Mouse (Mus musculus): Measurements from ENCODE around the gene Ltb4r2. TPM values are rescaled to one million over a fixed set of nuclear protein-coding genes. Genes with fewer than 3 reads are reported as not detected.
A peak's percentile ranks its signal among the peaks of the same experiment; 100 is the strongest.

The Ltb4r2 gene
- polyA plus RNA-seq, 1 experiment from 2014 or later: 0.71 TPM

- Histone ChIP-seq H3K9me3 (replicated peaks; ENCODE audit: control insufficient read depth, low read length) (no peaks in the 10 kb centered on the region), H3K9ac (ENCODE audit: low read length) (peak overlapping the region; percentile 92; the same call in 1 of the 2 replicates), H3K36me3 (ENCODE audit: control insufficient read depth, insufficient read depth, low read length) (no peaks in the 10 kb centered on the region), H3K4me3 (replicated peaks; ENCODE audit: low read length) (peak overlapping the region; percentile 92), H3K27ac (ENCODE audit: low read length) (peak overlapping the region; percentile 60), H3K4me2 (ENCODE audit: low read depth, low read length) (peak overlapping the region; percentile 87), H3K4me1 (ENCODE audit: control insufficient read depth, insufficient read depth, low read length) (peaks cover 4% of the 10 kb centered on the region; the same call in 1 of the 2 replicates), H3K27me3 (ENCODE audit: control insufficient read depth, insufficient read depth, low read length) (no peaks in the 10 kb centered on the region)
- ATAC-seq (ENCODE audit: insufficient read depth, low FRiP score): no peak
- 72% methylated on average over 6 of the region's 6 CpGs for WGBS
Observed at GRCm38 (mm10) chr14:55721076-55721475, 40.2 kb upstream of the Ltb4r2 start.

GRCm38 (mm10) chr14:55721700-55722437, 39.4 kb upstream of the Ltb4r2 start, which contains the start of gene Rabggta:
TSS of gene Rabggta (minus strand) at chr14:55722263.
- Histone ChIP-seq H3K4me1 (ENCODE audit: control insufficient read depth, insufficient read depth, low read length) (peaks cover 4% of the 10 kb centered on the region; the same call in 1 of the 2 replicates), H3K9me3 (replicated peaks; ENCODE audit: control insufficient read depth, low read length) (no peaks in the 10 kb centered on the region), H3K9ac (ENCODE audit: low read length) (peak within 1 kb of the TSS; percentile 92), H3K4me3 (replicated peaks; ENCODE audit: low read length) (peak within 1 kb of the TSS; percentile 92), H3K36me3 (ENCODE audit: control insufficient read depth, insufficient read depth, low read length) (no peaks in the 10 kb centered on the region), H3K27ac (ENCODE audit: low read length) (peak within 1 kb of the TSS; percentile 90), H3K4me2 (ENCODE audit: low read depth, low read length) (peak within 1 kb of the TSS; percentile 87), H3K27me3 (ENCODE audit: control insufficient read depth, insufficient read depth, low read length) (no peaks in the 10 kb centered on the region)
- under 1% methylated on average over 50 of the region's 50 CpGs for WGBS
- peak; percentile 95 for ATAC-seq (ENCODE audit: insufficient read depth, low FRiP score)

GRCm38 (mm10) chr14:55722438-55722945, 38.7 kb upstream of the Ltb4r2 start:
- ATAC-seq (ENCODE audit: insufficient read depth, low FRiP score): no peak

GRCm38 (mm10) chr14:55723433-55723832, 37.8 kb upstream of the Ltb4r2 start:
- Histone ChIP-seq H3K9ac (ENCODE audit: low read length) (no peak overlapping the region), H3K4me3 (replicated peaks; ENCODE audit: low read length) (no peak overlapping the region), H3K27me3 (ENCODE audit: control insufficient read depth, insufficient read depth, low read length) (no peaks in the 10 kb centered on the region), H3K36me3 (ENCODE audit: control insufficient read depth, insufficient read depth, low read length) (no peaks in the 10 kb centered on the region), H3K4me2 (ENCODE audit: low read depth, low read length) (no peak overlapping the region), H3K9me3 (replicated peaks; ENCODE audit: control insufficient read depth, low read length) (no peaks in the 10 kb centered on the region), H3K4me1 (ENCODE audit: control insufficient read depth, insufficient read depth, low read length) (peaks cover 4% of the 10 kb centered on the region; the same call in 1 of the 2 replicates), H3K27ac (ENCODE audit: low read length) (no peak overlapping the region)
- ATAC-seq (ENCODE audit: insufficient read depth, low FRiP score): no peak
- 91% methylated on average over 7 of the region's 7 CpGs for WGBS

More at GRCm38 (mm10) chr14:55722438-55722945, 38.7 kb upstream of the Ltb4r2 start:
- Histone ChIP-seq H3K4me2 (ENCODE audit: low read depth, low read length) (peak overlapping the region; percentile 87), H3K27me3 (ENCODE audit: control insufficient read depth, insufficient read depth, low read length) (no peaks in the 10 kb centered on the region), H3K9ac (ENCODE audit: low read length) (peak overlapping the region; percentile 92), H3K9me3 (replicated peaks; ENCODE audit: control insufficient read depth, low read length) (no peaks in the 10 kb centered on the region), H3K4me1 (ENCODE audit: control insufficient read depth, insufficient read depth, low read length) (peaks cover 4% of the 10 kb centered on the region; the same call in 1 of the 2 replicates), H3K36me3 (ENCODE audit: control insufficient read depth, insufficient read depth, low read length) (no peaks in the 10 kb centered on the region), H3K27ac (ENCODE audit: low read length) (peak overlapping the region; percentile 18; the same call in 1 of the 2 replicates), H3K4me3 (replicated peaks; ENCODE audit: low read length) (peak overlapping the region; percentile 92)
- WGBS: 51% methylated on average over 8 of the region's 8 CpGs

- Histone ChIP-seq H3K4me3 (replicated peaks; ENCODE audit: low read length) (no peak overlapping the region), H3K27me3 (ENCODE audit: control insufficient read depth, insufficient read depth, low read length) (no peaks in the 10 kb centered on the region), H3K27ac (ENCODE audit: low read length) (peak overlapping the region; percentile 47; the same call in 1 of the 2 replicates), H3K9me3 (replicated peaks; ENCODE audit: control insufficient read depth, low read length) (no peaks in the 10 kb centered on the region), H3K4me2 (ENCODE audit: low read depth, low read length) (no peak overlapping the region), H3K36me3 (ENCODE audit: control insufficient read depth, insufficient read depth, low read length) (no peaks in the 10 kb centered on the region), H3K4me1 (ENCODE audit: control insufficient read depth, insufficient read depth, low read length) (peaks cover 4% of the 10 kb centered on the region; the same call in 1 of the 2 replicates), H3K9ac (ENCODE audit: low read length) (no peak overlapping the region; the same call in 1 of the 2 replicates)
- 45% methylated on average over 8 of the region's 8 CpGs for WGBS
- no peak for ATAC-seq (ENCODE audit: insufficient read depth, low FRiP score)
Observed at GRCm38 (mm10) chr14:55724411-55724871, 36.8 kb upstream of the Ltb4r2 start.

- H3K9me3 ChIP-seq (replicated peaks; ENCODE audit: control insufficient read depth, low read length): no peaks in the 10 kb centered on the region
- no peaks in the 10 kb centered on the region for H3K27me3 ChIP-seq (ENCODE audit: control insufficient read depth, insufficient read depth, low read length)
- H3K27ac ChIP-seq (ENCODE audit: low read length): no peak overlapping the region
- no peak overlapping the region for H3K9ac ChIP-seq (ENCODE audit: low read length)
- no peak overlapping the region for H3K4me2 ChIP-seq (ENCODE audit: low read depth, low read length)
- no peak overlapping the region for H3K4me3 ChIP-seq (replicated peaks; ENCODE audit: low read length)
- no peaks in the 10 kb centered on the region for H3K36me3 ChIP-seq (ENCODE audit: control insufficient read depth, insufficient read depth, low read length)
- ATAC-seq (ENCODE audit: insufficient read depth, low FRiP score): no peak
- peaks cover 3% of the 10 kb centered on the region; the same call in 1 of the 2 replicates for H3K4me1 ChIP-seq (ENCODE audit: control insufficient read depth, insufficient read depth, low read length)
Observed at GRCm38 (mm10) chr14:55726261-55726660, 35.0 kb upstream of the Ltb4r2 start.

- no peak for ATAC-seq (ENCODE audit: insufficient read depth, low FRiP score)
- WGBS: 48% methylated on average over 8 of the region's 8 CpGs
Observed at GRCm38 (mm10) chr14:55727889-55728685, 33.1 kb upstream of the Ltb4r2 start.

GRCm38 (mm10) chr14:55730116-55730515, 31.1 kb upstream of the Ltb4r2 start:
- H3K4me2 ChIP-seq (ENCODE audit: low read depth, low read length): no peak overlapping the region
- H3K4me3 ChIP-seq (replicated peaks; ENCODE audit: low read length): no peak overlapping the region
- no peak overlapping the region for H3K9ac ChIP-seq (ENCODE audit: low read length)
- H3K4me1 ChIP-seq (ENCODE audit: control insufficient read depth, insufficient read depth, low read length): no peaks in the 10 kb centered on the region
- ATAC-seq (ENCODE audit: insufficient read depth, low FRiP score): no peak
- H3K36me3 ChIP-seq (ENCODE audit: control insufficient read depth, insufficient read depth, low read length): no peaks in the 10 kb centered on the region
- H3K27ac ChIP-seq (ENCODE audit: low read length): no peak overlapping the region
- WGBS: 74% methylated on average over 7 of the region's 7 CpGs
- H3K9me3 ChIP-seq (replicated peaks; ENCODE audit: control insufficient read depth, low read length): no peaks in the 10 kb centered on the region
- no peaks in the 10 kb centered on the region for H3K27me3 ChIP-seq (ENCODE audit: control insufficient read depth, insufficient read depth, low read length)

More at GRCm38 (mm10) chr14:55727889-55728685, 33.1 kb upstream of the Ltb4r2 start:
- Histone ChIP-seq H3K4me3 (replicated peaks; ENCODE audit: low read length) (no peak overlapping the region), H3K27ac (ENCODE audit: low read length) (no peak overlapping the region), H3K4me1 (ENCODE audit: control insufficient read depth, insufficient read depth, low read length) (no peaks in the 10 kb centered on the region), H3K36me3 (ENCODE audit: control insufficient read depth, insufficient read depth, low read length) (no peaks in the 10 kb centered on the region), H3K9ac (ENCODE audit: low read length) (no peak overlapping the region), H3K4me2 (ENCODE audit: low read depth, low read length) (no peak overlapping the region), H3K9me3 (replicated peaks; ENCODE audit: control insufficient read depth, low read length) (no peaks in the 10 kb centered on the region), H3K27me3 (ENCODE audit: control insufficient read depth, insufficient read depth, low read length) (no peaks in the 10 kb centered on the region)

Data from stomach, embryonic 16.5 days (tissue).